Mouse (Mus musculus) liver, postnatal 0 days (tissue): ENCODE measurements around the gene Doc2g.
"Not testable (repeated sequence)": the region's sequence is repeated elsewhere in the genome, so short reads cannot be mapped to it uniquely, and the experiment has no call there.

Source experiments
- CTCF ChIP-seq: sonication (generic); IDR thresholded peaks from 2 replicates; pipeline ENCODE4 v1.5.1; 2016; ENCODE audit warnings: antibody characterized with exemption, low read depth
- EP300 ChIP-seq: IDR thresholded peaks from 2 replicates; pipeline ENCODE4 v1.6.1; 2016; ENCODE audit warnings: antibody characterized with exemption, low read depth, mild to moderate bottlenecking

DNA sequence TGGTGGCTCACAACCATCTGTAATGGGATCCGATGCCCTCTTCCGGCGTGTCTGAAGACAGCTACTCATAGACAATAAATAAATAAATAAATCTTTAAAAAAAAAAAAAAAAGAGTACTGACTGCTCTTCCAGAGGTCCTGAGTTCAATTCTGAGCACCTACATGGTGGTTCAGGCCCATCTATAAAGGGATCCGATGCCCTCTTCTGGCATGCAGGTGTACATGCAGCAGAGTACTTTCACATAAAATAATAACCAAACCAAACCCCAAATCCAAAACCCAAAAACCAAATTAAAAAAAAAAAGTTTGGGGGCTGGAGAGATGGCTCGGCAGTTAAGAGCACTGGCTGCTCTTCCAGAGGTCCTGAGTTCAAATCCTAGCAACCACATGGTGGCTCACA is 46.0 kb downstream of the Doc2g start:
- TF ChIP-seq CTCF = peak; percentile 48
- TF ChIP-seq EP300 = not testable (repeated sequence)
